Mouse (Mus musculus): ENCODE data around the gene Tdrd1. TPM values are rescaled to one million over a fixed set of nuclear protein-coding genes. Genes with fewer than 3 reads are reported as not detected.
"Not testable (repeated sequence)": the region's sequence is repeated elsewhere in the genome, so short reads cannot be mapped to it uniquely, and the experiment has no call there.

Gene Tdrd1
- polyA plus RNA-seq (2014; fragmentation: Nextera tagmentation; extraction: Ambion mirVana): 0.39 and 0.70 TPM in 2 replicates

DNA sequence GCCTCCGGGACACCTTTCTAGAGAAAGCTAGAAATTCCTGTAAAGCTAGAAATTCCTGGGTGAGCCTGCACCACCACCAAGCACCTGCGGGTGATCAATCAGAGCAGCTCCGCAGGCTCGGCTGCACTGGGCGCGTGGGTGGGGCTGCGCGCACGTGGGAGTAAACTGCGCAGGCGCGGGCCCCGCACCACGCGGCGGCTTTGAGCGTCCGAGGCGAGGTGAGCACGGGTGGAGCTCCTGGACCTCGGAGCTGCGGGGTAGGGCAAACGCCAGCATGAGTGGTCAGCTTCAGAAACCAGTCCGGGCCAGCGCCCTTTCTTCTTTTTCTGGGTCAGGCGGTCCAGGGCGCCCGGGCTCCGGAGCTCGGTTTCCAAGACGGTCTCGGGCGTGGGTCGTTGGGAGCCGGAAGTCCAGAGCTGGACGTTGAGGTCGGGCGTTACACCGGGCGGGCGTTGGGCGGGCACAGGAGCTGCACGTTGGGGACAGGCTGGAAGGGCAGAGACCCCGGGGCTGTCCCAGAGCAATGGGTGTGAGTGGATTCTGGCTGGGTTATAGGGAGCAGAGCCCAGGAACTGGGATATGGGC is at the start of gene Tdrd1:
TSS of gene Tdrd1 (plus strand) at position 163 of the 585 bp plus-strand sequence.
- 77% methylated on average over 44 of the region's 44 CpGs for WGBS
- H3K4me1 ChIP-seq (ENCODE audit: control insufficient read depth, insufficient read depth, low read length): peaks cover under 1% of the 10 kb centered on the region; the same call in 1 of the 2 replicates
- no peak within 1 kb of the TSS for H3K9ac ChIP-seq (ENCODE audit: low read length)
- DNase-seq (ENCODE audit: low spot score) (no peak), ATAC-seq (no peak)
- H3K4me2 ChIP-seq (ENCODE audit: low read length): peak within 1 kb of the TSS; percentile 33
- no peak within 1 kb of the TSS for H3K4me3 ChIP-seq (ENCODE audit: low read depth, low read length)
- H3K36me3 ChIP-seq (ENCODE audit: control insufficient read depth, insufficient read depth, low read length): no peaks in the 10 kb centered on the region
- H3K9me3 ChIP-seq (replicated peaks; ENCODE audit: control insufficient read depth, low read length): no peaks in the 10 kb centered on the region
- H3K27me3 ChIP-seq (replicated peaks; ENCODE audit: control insufficient read depth, insufficient read depth, low read length): no peaks in the 10 kb centered on the region
- no peak within 1 kb of the TSS for H3K27ac ChIP-seq (ENCODE audit: low read depth, low read length)

DNA sequence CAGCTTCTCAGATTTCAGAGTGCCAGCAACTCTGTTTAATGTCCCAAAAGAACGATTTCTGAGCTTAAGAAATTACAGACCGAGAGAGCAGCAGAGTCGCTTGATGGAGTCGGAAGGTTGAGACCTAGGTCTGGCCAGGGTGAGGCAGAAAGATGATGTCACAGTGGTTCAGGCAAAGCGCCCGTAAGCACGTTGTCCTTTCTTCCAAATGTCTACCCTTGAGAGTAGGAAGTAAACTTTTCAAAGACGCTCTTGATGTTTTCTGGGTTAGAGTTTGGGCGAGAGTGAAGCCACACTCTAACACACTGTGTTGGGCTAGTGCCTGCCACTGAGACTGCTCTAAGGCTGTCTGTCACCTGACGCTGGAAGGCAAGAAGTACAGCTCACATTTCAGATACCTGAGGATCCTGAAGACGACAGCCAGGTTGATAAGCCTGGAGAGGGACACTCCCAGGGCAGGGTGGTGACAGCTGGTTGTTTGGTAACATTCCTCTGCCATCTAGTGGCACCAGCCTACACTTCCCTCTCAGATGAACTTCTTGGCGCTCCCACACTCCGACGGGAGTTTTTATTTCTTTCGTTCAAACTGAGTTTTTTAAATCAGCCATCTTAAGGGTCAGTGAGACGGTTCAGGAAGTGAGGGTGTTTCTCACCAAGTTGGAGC is 49.2 kb upstream of the Tdrd1 start:
- Histone ChIP-seq H3K9me3 (replicated peaks; ENCODE audit: control insufficient read depth, low read length) (no peaks in the 10 kb centered on the region), H3K4me1 (ENCODE audit: control insufficient read depth, insufficient read depth, low read length) (peaks cover 18% of the 10 kb centered on the region), H3K4me3 (ENCODE audit: low read depth, low read length) (no peak overlapping the region), H3K27ac (ENCODE audit: low read depth, low read length) (no peak overlapping the region), H3K4me2 (ENCODE audit: low read length) (no peak overlapping the region), H3K36me3 (ENCODE audit: control insufficient read depth, insufficient read depth, low read length) (no peaks in the 10 kb centered on the region), H3K9ac (ENCODE audit: low read length) (no peak overlapping the region), H3K27me3 (replicated peaks; ENCODE audit: control insufficient read depth, insufficient read depth, low read length) (peaks cover 8% of the 10 kb centered on the region; the same call in 1 of the 2 replicates)
- WGBS: 52% methylated on average over 16 of the region's 16 CpGs
- peak; percentile 69 for DNase-seq (ENCODE audit: low spot score)
- ATAC-seq: peak; percentile 65; the same call in 1 of the 2 replicates

DNA sequence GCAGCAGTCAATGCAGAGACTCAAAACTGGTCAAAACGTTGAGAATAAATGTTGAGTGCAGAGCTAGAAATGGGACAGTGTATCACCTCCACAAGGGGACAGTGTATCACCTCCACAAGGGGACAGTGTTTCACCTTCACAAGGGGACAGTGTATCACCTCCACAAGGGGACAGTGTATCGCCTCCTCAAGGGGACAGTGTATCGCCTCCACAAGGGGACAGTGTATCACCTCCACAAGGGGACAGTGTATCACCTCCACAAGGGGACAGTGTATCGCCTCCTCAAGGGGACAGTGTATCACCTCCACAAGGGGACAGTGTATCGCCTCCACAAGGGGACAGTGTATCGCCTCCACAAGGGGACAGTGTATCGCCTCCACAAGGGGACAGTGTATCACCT is 47.5 kb upstream of the Tdrd1 start:
- H3K9ac ChIP-seq (ENCODE audit: low read length); H3K27ac ChIP-seq (ENCODE audit: low read depth, low read length); H3K36me3 ChIP-seq (ENCODE audit: control insufficient read depth, insufficient read depth, low read length); H3K9me3 ChIP-seq (replicated peaks; ENCODE audit: control insufficient read depth, low read length); DNase-seq (ENCODE audit: low spot score); H3K4me3 ChIP-seq (ENCODE audit: low read depth, low read length); H3K4me2 ChIP-seq (ENCODE audit: low read length); H3K27me3 ChIP-seq (replicated peaks; ENCODE audit: control insufficient read depth, insufficient read depth, low read length); ATAC-seq: not testable (repeated sequence)
- WGBS: 86% methylated on average over 7 of the region's 7 CpGs
- peaks cover 13% of the 10 kb centered on the region for H3K4me1 ChIP-seq (ENCODE audit: control insufficient read depth, insufficient read depth, low read length)

DNA sequence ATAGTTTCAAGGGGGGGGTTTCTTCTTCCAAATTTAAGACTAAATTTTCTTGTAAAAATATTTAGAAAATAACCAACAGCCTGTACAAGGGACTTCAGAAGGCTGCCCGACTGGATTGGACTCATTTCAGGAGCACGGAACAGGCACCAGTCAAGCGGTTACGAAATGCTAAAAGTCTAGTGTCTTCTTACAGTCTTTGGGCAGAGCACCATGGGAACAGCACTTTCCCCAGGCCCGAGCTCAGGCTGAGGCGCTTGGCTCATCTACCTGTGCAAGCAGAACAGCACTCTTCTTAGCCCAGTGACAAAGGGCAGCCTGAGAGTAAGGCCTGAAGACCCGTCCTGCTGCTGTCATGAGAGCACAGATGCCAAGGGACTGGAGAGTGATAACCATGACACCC is 38.1 kb upstream of the Tdrd1 start:
- Histone ChIP-seq H3K36me3 (ENCODE audit: control insufficient read depth, insufficient read depth, low read length) (peaks cover 37% of the 10 kb centered on the region), H3K4me1 (ENCODE audit: control insufficient read depth, insufficient read depth, low read length) (no peaks in the 10 kb centered on the region), H3K9ac (ENCODE audit: low read length) (no peak overlapping the region), H3K4me2 (ENCODE audit: low read length) (no peak overlapping the region), H3K4me3 (ENCODE audit: low read depth, low read length) (no peak overlapping the region), H3K9me3 (replicated peaks; ENCODE audit: control insufficient read depth, low read length) (no peaks in the 10 kb centered on the region), H3K27me3 (replicated peaks; ENCODE audit: control insufficient read depth, insufficient read depth, low read length) (no peaks in the 10 kb centered on the region), H3K27ac (ENCODE audit: low read depth, low read length) (no peak overlapping the region)
- ATAC-seq (no peak), DNase-seq (ENCODE audit: low spot score) (no peak)
- WGBS: 92% methylated on average over 7 of the region's 7 CpGs

DNA sequence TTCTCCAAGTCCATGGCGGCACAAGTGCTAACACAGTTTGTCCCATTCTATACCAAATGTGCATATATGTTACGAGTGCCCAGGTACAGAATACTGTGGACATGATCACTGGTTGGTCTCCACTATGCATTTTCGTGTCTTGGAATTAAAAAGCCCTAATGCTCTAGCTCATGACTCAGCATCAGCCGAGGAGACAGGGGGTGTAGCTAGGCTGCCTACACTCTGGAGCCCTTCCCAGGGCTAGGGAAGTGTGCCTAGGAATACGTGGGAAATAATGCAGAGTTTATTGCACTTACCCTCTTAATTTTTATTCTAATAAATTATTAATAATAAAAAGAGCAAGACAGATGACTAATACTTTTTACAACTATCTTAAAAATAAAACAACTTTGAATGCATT is 37.1 kb upstream of the Tdrd1 start:
- H3K4me2 ChIP-seq (ENCODE audit: low read length): no peak overlapping the region
- DNase-seq (ENCODE audit: low spot score) (no peak), ATAC-seq (no peak)
- no peak overlapping the region for H3K4me3 ChIP-seq (ENCODE audit: low read depth, low read length)
- peaks cover 42% of the 10 kb centered on the region for H3K36me3 ChIP-seq (ENCODE audit: control insufficient read depth, insufficient read depth, low read length)
- no peaks in the 10 kb centered on the region for H3K27me3 ChIP-seq (replicated peaks; ENCODE audit: control insufficient read depth, insufficient read depth, low read length)
- no peaks in the 10 kb centered on the region for H3K9me3 ChIP-seq (replicated peaks; ENCODE audit: control insufficient read depth, low read length)
- H3K4me1 ChIP-seq (ENCODE audit: control insufficient read depth, insufficient read depth, low read length): no peaks in the 10 kb centered on the region
- WGBS: 90% methylated on average over 5 of the region's 5 CpGs
- H3K27ac ChIP-seq (ENCODE audit: low read depth, low read length): no peak overlapping the region
- H3K9ac ChIP-seq (ENCODE audit: low read length): no peak overlapping the region

DNA sequence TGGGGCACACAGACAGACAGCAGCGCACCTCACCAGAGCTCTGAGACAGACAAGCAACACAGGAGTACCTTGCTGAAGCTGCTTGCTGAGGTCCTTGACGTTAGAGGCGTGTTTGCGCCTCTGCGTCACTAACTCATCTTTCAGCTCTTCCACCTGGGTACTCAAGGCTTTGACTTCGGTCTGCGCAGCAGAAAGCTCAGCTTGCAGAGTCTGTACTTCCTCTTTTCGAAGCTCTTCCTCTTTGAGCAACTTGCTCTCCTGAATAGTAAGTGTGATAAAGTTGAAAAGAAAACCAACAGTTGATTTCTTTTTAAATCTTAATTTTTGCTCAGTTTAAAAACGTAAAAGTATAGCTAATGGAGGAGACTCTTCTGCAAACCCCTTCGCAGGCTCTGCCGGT is 28.6 kb upstream of the Tdrd1 start:
- no peaks in the 10 kb centered on the region for H3K9me3 ChIP-seq (replicated peaks; ENCODE audit: control insufficient read depth, low read length)
- peaks cover 88% of the 10 kb centered on the region for H3K36me3 ChIP-seq (ENCODE audit: control insufficient read depth, insufficient read depth, low read length)
- H3K9ac ChIP-seq (ENCODE audit: low read length): no peak overlapping the region
- 95% methylated on average over 11 of the region's 11 CpGs for WGBS
- H3K27me3 ChIP-seq (replicated peaks; ENCODE audit: control insufficient read depth, insufficient read depth, low read length): no peaks in the 10 kb centered on the region
- no peak overlapping the region for H3K27ac ChIP-seq (ENCODE audit: low read depth, low read length)
- no peak overlapping the region for H3K4me2 ChIP-seq (ENCODE audit: low read length)
- no peak for ATAC-seq
- H3K4me1 ChIP-seq (ENCODE audit: control insufficient read depth, insufficient read depth, low read length): no peaks in the 10 kb centered on the region
- DNase-seq (ENCODE audit: low spot score): no peak
- no peak overlapping the region for H3K4me3 ChIP-seq (ENCODE audit: low read depth, low read length)

DNA sequence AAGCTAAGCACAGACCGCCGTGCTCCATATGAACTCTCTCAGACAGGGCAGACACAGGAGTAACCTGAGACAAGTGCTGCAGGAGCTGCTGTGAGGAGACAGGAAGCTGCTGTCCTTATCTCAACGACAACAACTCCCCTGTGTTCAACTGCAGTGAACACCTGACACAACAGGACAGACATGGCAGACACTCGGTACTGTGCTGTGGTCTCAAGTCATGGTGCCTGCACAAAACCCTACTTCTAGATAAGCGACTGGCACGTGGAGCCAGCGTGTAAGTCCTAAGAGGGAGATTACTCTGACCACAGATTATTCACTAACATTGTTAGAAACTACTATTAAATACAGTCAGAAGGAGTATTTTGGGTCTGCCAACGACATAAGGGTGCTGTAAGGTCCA is 25.8 kb upstream of the Tdrd1 start:
- Histone ChIP-seq H3K9ac (ENCODE audit: low read length) (no peak overlapping the region), H3K27me3 (replicated peaks; ENCODE audit: control insufficient read depth, insufficient read depth, low read length) (no peaks in the 10 kb centered on the region), H3K36me3 (ENCODE audit: control insufficient read depth, insufficient read depth, low read length) (peaks cover 84% of the 10 kb centered on the region), H3K4me2 (ENCODE audit: low read length) (no peak overlapping the region), H3K4me1 (ENCODE audit: control insufficient read depth, insufficient read depth, low read length) (no peaks in the 10 kb centered on the region), H3K27ac (ENCODE audit: low read depth, low read length) (no peak overlapping the region), H3K9me3 (replicated peaks; ENCODE audit: control insufficient read depth, low read length) (no peaks in the 10 kb centered on the region), H3K4me3 (ENCODE audit: low read depth, low read length) (no peak overlapping the region)
- no peak for ATAC-seq
- 92% methylated on average over 8 of the region's 8 CpGs for WGBS
- no peak for DNase-seq (ENCODE audit: low spot score)

DNA sequence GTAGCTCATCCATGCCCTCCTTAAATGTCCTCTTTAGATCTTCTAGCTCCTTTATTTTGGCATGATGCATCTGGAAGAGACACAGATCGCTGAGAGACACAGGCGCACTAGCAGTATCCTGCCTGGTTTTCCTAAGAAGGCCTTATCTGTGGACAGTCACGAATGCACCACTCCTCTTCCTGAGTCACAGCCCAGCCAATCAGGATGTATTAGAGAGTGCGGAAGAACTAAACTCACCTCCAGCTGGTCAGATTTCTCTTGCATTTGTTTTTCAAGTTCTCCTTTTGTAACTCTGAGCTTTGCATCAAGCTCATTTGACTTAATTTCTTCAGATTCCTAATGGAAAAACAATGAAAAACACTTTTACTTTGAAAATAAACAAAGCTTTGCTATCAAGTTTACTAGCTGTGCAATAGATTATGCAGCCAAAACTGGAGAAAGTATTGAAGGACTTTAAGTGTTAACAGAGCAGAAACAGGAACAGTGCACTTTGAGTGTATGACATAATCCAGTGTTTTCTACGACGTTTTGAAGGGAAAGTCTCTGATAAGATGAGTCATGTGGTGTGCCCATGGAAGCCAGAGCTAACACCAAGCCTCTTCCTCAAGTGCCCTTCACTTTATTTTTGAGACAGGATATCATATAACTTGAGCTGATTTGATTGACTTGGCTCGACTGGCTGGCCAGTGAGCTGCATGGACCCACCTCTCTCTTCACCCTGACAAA is 24.9 kb upstream of the Tdrd1 start:
- no peak overlapping the region for H3K27ac ChIP-seq (ENCODE audit: low read depth, low read length)
- peaks cover 83% of the 10 kb centered on the region for H3K36me3 ChIP-seq (ENCODE audit: control insufficient read depth, insufficient read depth, low read length)
- H3K4me3 ChIP-seq (ENCODE audit: low read depth, low read length): no peak overlapping the region
- WGBS: 91% methylated on average over 7 of the region's 7 CpGs
- no peak for DNase-seq (ENCODE audit: low spot score)
- no peak overlapping the region for H3K4me2 ChIP-seq (ENCODE audit: low read length)
- no peak overlapping the region for H3K9ac ChIP-seq (ENCODE audit: low read length)
- H3K4me1 ChIP-seq (ENCODE audit: control insufficient read depth, insufficient read depth, low read length): no peaks in the 10 kb centered on the region
- ATAC-seq: no peak
- no peaks in the 10 kb centered on the region for H3K9me3 ChIP-seq (replicated peaks; ENCODE audit: control insufficient read depth, low read length)
- no peaks in the 10 kb centered on the region for H3K27me3 ChIP-seq (replicated peaks; ENCODE audit: control insufficient read depth, insufficient read depth, low read length)
